Mouse (Mus musculus) gastrocnemius, postnatal 14 days (tissue): ENCODE data around the gene Zfp418. TPM values are rescaled to one million over a fixed set of nuclear protein-coding genes. Genes with fewer than 3 reads are reported as not detected.
"Not testable (repeated sequence)": the region's sequence is repeated elsewhere in the genome, so short reads cannot be mapped to it uniquely, and the experiment has no call there.

Experiments
- DNase-seq: peaks from one replicate; pipeline ENCODE4 v3.0.0; 2021; ENCODE audit warnings: mixed read lengths
- intact Hi-C: fragments of 180-260 bp; cut with DNase I; formaldehyde crosslinking; loops from one replicate; pipeline ENCODE4 v1.15.1; 2025; ENCODE audit warnings: low total_unique reads
- long read RNA-seq, 2 experiments: library from polyadenylated mRNA; stranded (forward); transcript quantifications; one replicate each; pipeline ENCODE4 v2.0.0; 2021
- total RNA-seq, 2 experiments: library from RNA; stranded (reverse); gene quantifications; 2 replicates each; pipeline ENCODE4 v1.2.3; 2021

The Zfp418 gene
- under 1 TPM; 0.80 to 0.82 TPM for total RNA-seq
- long read RNA-seq, experiment 1, partial matches to known transcripts, result 0 of 1 reads
- long read RNA-seq, experiment 1, other reads (novel, unspliced or antisense), result 0 of 1 reads
- long read RNA-seq, experiment 2, result 0 reads

GRCm38 (mm10) chr7:7171227-7172147 lies at the start of gene Zfp418:
TSS of gene Zfp418 (plus strand) at chr7:7171330.
- intact Hi-C loops, result no loop called here

GRCm38 (mm10) chr7:7121602-7121980 lies 49.5 kb upstream of the Zfp418 start:
- no peak for DNase-seq
- intact Hi-C loops, result no loop called here

More at GRCm38 (mm10) chr7:7171227-7172147, at the start of gene Zfp418:
- DNase-seq, result peak; percentile 47

- intact Hi-C loops, DNase-seq: not testable (repeated sequence)
Measured at GRCm38 (mm10) chr7:7130491-7131124, 40.5 kb upstream of the Zfp418 start.

- no peak for DNase-seq
- intact Hi-C loops, result no loop called here
Measured at GRCm38 (mm10) chr7:7132751-7133150, 38.4 kb upstream of the Zfp418 start.

- intact Hi-C loops, result no loop called here
- DNase-seq, result peak; percentile 24
Measured at GRCm38 (mm10) chr7:7136379-7136866, 34.7 kb upstream of the Zfp418 start, which contains the start of gene Zfp773. TSS of gene Zfp773 (minus strand) at chr7:7136755.

GRCm38 (mm10) chr7:7144215-7144614 lies 26.9 kb upstream of the Zfp418 start:
- intact Hi-C loops, result no loop called here
- no peak for DNase-seq

- no peak for DNase-seq
- intact Hi-C loops, result no loop called here
Measured at GRCm38 (mm10) chr7:7145991-7146608, 25.0 kb upstream of the Zfp418 start.

GRCm38 (mm10) chr7:7185897-7186296 lies 14.8 kb downstream of the Zfp418 start:
- no peak for DNase-seq
- intact Hi-C loops, result no loop called here

- DNase-seq, result no peak
- intact Hi-C loops, result no loop called here
Measured at GRCm38 (mm10) chr7:7187417-7188190, 16.5 kb downstream of the Zfp418 start.

GRCm38 (mm10) chr7:7188191-7188942 lies 17.2 kb downstream of the Zfp418 start:
- peak; percentile 55 for DNase-seq
- intact Hi-C loops, result no loop called here

GRCm38 (mm10) chr7:7209313-7210151 lies 38.4 kb downstream of the Zfp418 start, which contains the start of gene Zfp772:
TSS of gene Zfp772 (minus strand) at chr7:7209998.
- DNase-seq, intact Hi-C loops: not testable (repeated sequence)

Other genes with a start within 250 kb of the Zfp418 start
- gene Aurkc, start 176.0 kb upstream of the Zfp418 start, total RNA-seq, result not detected
- gene Zfp954, start 49.8 kb upstream of the Zfp418 start, total RNA-seq, result 1 to 10 TPM; 2.7 to 3.4 TPM
- gene Zfp773, start 34.6 kb upstream of the Zfp418 start, total RNA-seq, result under 1 TPM; 0.12 to 0.22 TPM
- 1 to 10 TPM; 1.3 TPM for gene Zfp772, start 38.7 kb downstream of the Zfp418 start, total RNA-seq
- under 1 TPM; 0.10 to 0.11 TPM for gene Vmn2r29, start 76.0 kb downstream of the Zfp418 start, total RNA-seq
- under 1 TPM; 0.49 to 0.59 TPM for gene Gm45844, start 107.0 kb downstream of the Zfp418 start, total RNA-seq
- 10 to 100 TPM; 24.0 to 24.5 TPM for gene Clcn4, start 129.5 kb downstream of the Zfp418 start, total RNA-seq
- gene Vmn2r30, start 166.3 kb downstream of the Zfp418 start, total RNA-seq, result not detected
- gene Gm45783, start 203.2 kb downstream of the Zfp418 start, total RNA-seq, result not detected
- gene Vmn2r31, start 228.4 kb downstream of the Zfp418 start, total RNA-seq, result not detected